Mouse (Mus musculus): ENCODE measurements around the gene Foxf1.

DNA sequence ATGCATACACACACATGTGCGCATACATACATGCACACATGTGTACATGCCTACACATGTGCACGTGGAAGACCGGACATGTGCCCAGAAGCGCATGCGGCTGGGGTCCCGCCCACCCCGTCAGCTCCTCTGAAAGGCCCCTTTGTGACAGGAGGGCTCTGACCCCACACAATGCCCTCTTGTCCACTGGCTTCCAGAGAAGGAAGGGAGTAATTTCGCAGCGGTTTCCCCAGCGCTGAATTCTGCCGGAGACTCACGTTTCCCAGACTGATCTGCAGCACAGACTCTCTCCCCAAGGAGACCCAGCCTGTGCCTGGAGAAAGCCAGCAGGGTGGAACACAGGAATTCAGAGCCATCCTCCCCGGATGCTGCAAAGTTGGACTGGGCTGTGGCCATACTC lies 20.5 kb upstream of the Foxf1 start:
- TF ChIP-seq POLR2A (IDR thresholded peaks at IDR 0.05; ENCODE audit: insufficient read length, low read depth) (no peak), SRF (IDR thresholded peaks at IDR 0.05; ENCODE audit: control insufficient read depth, insufficient read length, low read depth) (no peak), MAX (IDR thresholded peaks at IDR 0.05; ENCODE audit: low read depth) (no peak), POLR2AphosphoS2 (IDR thresholded peaks at IDR 0.05; ENCODE audit: insufficient read length, low read depth) (no peak), MYOD1 (IDR thresholded peaks at IDR 0.05; ENCODE audit: control insufficient read depth in 1 of 3, insufficient read length in 2 of 3, low read depth in 2 of 3) (no peak), USF1 (IDR thresholded peaks at IDR 0.05; ENCODE audit: low read depth) (no peak), CEBPB (IDR thresholded peaks at IDR 0.05; ENCODE audit: insufficient read depth, poor library complexity, severe bottlenecking) (no peak)
